Mouse (Mus musculus) embryonic facial prominence, embryonic 11.5 days (tissue): Measurements from ENCODE around the gene Pgbd5. TPM values are rescaled to one million over a fixed set of nuclear protein-coding genes. Genes with fewer than 3 reads are reported as not detected.

Source experiments
- ATAC-seq: fragments of 200-750 bp; cut with Nextera tagmentation; replicated peaks from 2 replicates; pipeline ENCODE4 v1.8.0; 2017; ENCODE audit warnings: low read depth; ENCODE audit not compliant: insufficient number of reproducible peaks, low FRiP score, low TSS enrichment
- DNase-seq: peaks from one replicate; pipeline ENCODE4 v3.0.0-alpha.2; 2015; ENCODE audit warnings: low spot score
- H3K27ac ChIP-seq: fragments of 300-500 bp; sonication (generic); replicated peaks from 2 replicates; pipeline ENCODE4 v1.5.1; 2014; ENCODE audit warnings: mild to moderate bottlenecking, low read depth, low read length, control low read depth
- H3K27me3 ChIP-seq: fragments of 300-500 bp; sonication (generic); 2 replicates; pipeline ENCODE4 v1.6.1; 2014; ENCODE audit warnings: mild to moderate bottlenecking, low read length, moderate library complexity, mixed read lengths; ENCODE audit not compliant: control insufficient read depth, insufficient read depth
- H3K36me3 ChIP-seq: fragments of 300-500 bp; sonication (generic); replicated peaks from 2 replicates; pipeline ENCODE4 v1.6.1; 2014; ENCODE audit warnings: low read depth, mild to moderate bottlenecking, low read length, moderate library complexity, mixed read lengths; ENCODE audit not compliant: control insufficient read depth, insufficient read depth
- H3K4me1 ChIP-seq: fragments of 300-500 bp; sonication (generic); 2 replicates; pipeline ENCODE4 v1.6.1; 2014; ENCODE audit warnings: low read length, mixed read lengths; ENCODE audit not compliant: control insufficient read depth, insufficient read depth
- H3K4me2 ChIP-seq: fragments of 300-500 bp; sonication (generic); 2 replicates; pipeline ENCODE4 v1.6.1; 2014; ENCODE audit warnings: low read depth, mild to moderate bottlenecking, control low read depth, low read length, moderate library complexity
- H3K4me3 ChIP-seq: fragments of 300-500 bp; sonication (generic); 2 replicates; pipeline ENCODE4 v1.5.1; 2014; ENCODE audit warnings: low read depth, low read length, control low read depth
- H3K9ac ChIP-seq: fragments of 300-500 bp; sonication (generic); replicated peaks from 2 replicates; pipeline ENCODE4 v1.6.1; 2014; ENCODE audit warnings: mild to moderate bottlenecking, control low read depth, low read length
- H3K9me3 ChIP-seq: fragments of 300-500 bp; sonication (generic); replicated peaks from 2 replicates; pipeline ENCODE4 v1.6.1; 2016; ENCODE audit warnings: mild to moderate bottlenecking, low read length, inconsistent platforms, mixed read lengths; ENCODE audit not compliant: control insufficient read depth
- WGBS: fragments of 180-500 bp; shearing (Covaris S2); extraction: QIAGEN DNeasy Blood & Tissue Kit; methylation state at CpG from one replicate; pipeline ENCODE4 v1.1.7; 2014; 5-methylcytosine and 5-hydroxymethylcytosine counted together
- polyA plus RNA-seq: library from polyadenylated mRNA; unstranded; fragments of >200 nt; fragmentation: Nextera tagmentation; extraction: Ambion mirVana; gene quantifications from 2 replicates; pipeline ENCODE4 v1.2.1, GENCODE M21; 2014

Pgbd5 gene
- polyA plus RNA-seq, 1 experiment from 2014 or later: 2.3 TPM

DNA sequence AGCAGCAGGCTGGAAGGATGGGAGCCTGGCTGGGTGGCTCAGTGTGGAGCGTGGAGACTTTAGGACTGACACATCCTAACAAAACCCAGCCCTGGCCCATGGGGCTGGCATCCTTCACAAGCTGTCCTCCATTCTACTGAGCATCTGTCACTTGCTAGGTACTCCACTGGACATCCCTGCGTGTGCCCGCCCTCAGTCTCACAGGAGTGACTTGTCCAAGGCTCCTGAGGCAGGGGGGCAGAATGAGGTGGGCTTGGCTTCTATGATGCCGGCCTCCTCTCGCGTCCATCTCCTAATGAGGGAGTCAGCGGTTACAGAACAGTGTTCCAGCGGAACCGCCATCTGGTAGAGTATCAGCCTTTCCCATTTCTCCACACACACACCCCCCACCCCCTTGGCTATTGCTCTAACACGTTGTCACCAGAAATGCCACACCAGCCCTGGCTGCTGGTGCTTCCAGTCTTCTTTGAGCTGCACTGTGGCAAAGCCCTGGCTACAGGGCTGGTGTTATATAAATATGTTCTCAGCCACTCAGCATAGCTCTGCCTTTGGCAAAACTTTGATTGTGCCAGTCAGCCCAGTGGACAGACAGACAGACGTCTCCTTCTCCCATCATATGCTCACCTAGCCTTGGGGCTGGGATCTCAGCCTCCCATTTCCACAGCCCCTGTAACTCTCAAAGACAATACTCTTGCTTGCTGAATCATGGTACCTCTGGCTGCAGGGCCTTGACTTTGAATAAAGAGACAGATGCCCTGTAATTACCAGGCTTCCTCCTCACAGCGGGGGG, 34.8 kb downstream of the Pgbd5 start:
- no peaks in the 10 kb centered on the region for H3K4me1 ChIP-seq
- no peaks in the 10 kb centered on the region for H3K36me3 ChIP-seq
- no peak overlapping the region for H3K4me3 ChIP-seq
- H3K9ac ChIP-seq: no peak overlapping the region; the same call in 1 of the 2 replicates
- H3K9me3 ChIP-seq: no peaks in the 10 kb centered on the region
- H3K27ac ChIP-seq: no peak overlapping the region
- no peak overlapping the region for H3K4me2 ChIP-seq
- ATAC-seq (no peak), DNase-seq (no peak)
- H3K27me3 ChIP-seq: no peaks in the 10 kb centered on the region
- 79% methylated on average over 11 of the region's 12 CpGs for WGBS

DNA sequence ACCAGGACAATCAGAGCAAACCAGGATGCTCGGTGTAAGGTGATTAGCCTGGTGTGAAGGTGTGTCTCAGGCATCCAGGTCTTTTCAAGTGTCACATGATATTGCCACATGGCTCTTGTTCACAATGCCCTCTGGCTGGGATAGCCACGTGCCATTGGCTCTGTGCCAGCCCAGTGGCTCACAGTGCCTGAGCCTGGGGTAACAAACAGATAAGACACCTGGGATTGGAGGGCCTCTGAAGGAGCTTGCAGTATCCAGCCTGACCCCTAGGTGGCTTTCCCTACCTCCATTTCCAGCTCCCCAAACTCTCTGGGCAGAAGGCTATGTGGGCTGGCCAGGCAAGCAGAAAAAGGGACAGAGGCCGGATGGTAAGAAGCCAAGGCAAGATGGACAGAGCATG, 35.6 kb downstream of the Pgbd5 start:
- H3K9ac ChIP-seq: no peak overlapping the region
- no peak overlapping the region for H3K27ac ChIP-seq
- ATAC-seq (no peak), DNase-seq (peak; percentile 61)
- H3K9me3 ChIP-seq: no peaks in the 10 kb centered on the region
- H3K27me3 ChIP-seq: no peaks in the 10 kb centered on the region
- H3K4me2 ChIP-seq: no peak overlapping the region
- 40% methylated on average over 3 of the region's 3 CpGs for WGBS
- H3K4me1 ChIP-seq: no peaks in the 10 kb centered on the region
- no peaks in the 10 kb centered on the region for H3K36me3 ChIP-seq
- H3K4me3 ChIP-seq: no peak overlapping the region

DNA sequence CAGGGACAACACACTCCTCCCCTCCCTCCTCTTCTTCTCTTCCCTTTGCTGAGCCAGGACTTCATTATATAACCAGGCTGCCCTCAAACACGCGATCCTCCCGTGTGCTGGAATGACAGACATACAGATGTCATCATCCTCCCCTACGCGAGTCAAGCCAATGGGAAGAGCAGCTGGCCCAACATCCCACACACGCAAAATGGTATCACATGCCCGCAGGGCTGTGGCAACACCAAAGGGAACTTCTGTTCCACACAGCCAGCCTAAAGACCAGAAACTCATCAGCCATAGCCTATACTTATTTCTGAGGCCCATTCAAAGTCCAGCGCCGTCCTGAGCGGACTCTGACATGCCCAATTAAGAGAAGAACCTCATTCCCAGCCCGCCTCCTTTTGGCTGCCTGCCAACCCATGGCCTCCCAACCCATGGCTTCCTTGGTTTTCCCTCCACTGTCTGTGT, 40.0 kb downstream of the Pgbd5 start:
- no peaks in the 10 kb centered on the region for H3K4me1 ChIP-seq
- no peak for ATAC-seq
- no peak overlapping the region for H3K4me2 ChIP-seq
- DNase-seq: no peak
- no peak overlapping the region for H3K4me3 ChIP-seq
- 87% methylated on average over 11 of the region's 11 CpGs for WGBS
- H3K27ac ChIP-seq: no peak overlapping the region
- no peaks in the 10 kb centered on the region for H3K9me3 ChIP-seq
- no peaks in the 10 kb centered on the region for H3K36me3 ChIP-seq
- no peak overlapping the region for H3K9ac ChIP-seq
- H3K27me3 ChIP-seq: no peaks in the 10 kb centered on the region

DNA sequence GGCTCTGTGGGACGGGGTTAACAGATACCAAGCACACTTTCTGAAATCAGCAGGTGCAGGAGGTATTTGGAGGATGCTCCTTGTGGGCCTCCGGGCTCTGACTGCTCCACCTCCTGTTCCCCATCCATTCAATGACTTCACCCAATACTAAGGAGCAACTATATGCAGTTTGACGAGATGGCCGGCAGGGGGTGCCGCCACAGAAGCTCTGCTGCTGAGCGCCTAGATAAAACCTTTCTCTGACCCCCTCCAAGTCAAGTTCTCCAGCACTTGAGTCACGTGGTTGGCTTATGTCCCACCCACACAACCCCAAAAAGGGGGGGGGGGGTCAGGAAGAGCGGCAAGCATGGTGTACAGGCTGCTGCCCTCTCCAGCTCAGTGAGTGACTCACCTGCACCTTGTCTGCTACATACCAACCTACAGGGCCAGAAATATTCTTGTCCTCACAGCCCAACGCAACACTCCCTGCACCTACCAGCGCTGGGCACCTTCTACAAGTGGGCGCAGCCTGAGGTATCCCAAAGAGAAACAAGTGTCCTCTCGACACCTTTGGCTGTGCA, 40.5 kb downstream of the Pgbd5 start:
- no peaks in the 10 kb centered on the region for H3K4me1 ChIP-seq
- H3K27me3 ChIP-seq: no peaks in the 10 kb centered on the region
- ATAC-seq (no peak), DNase-seq (peak; percentile 64)
- H3K4me3 ChIP-seq: no peak overlapping the region
- no peak overlapping the region for H3K27ac ChIP-seq
- H3K9ac ChIP-seq: no peak overlapping the region
- 27% methylated on average over 12 of the region's 12 CpGs for WGBS
- no peaks in the 10 kb centered on the region for H3K9me3 ChIP-seq
- no peak overlapping the region for H3K4me2 ChIP-seq
- H3K36me3 ChIP-seq: no peaks in the 10 kb centered on the region

DNA sequence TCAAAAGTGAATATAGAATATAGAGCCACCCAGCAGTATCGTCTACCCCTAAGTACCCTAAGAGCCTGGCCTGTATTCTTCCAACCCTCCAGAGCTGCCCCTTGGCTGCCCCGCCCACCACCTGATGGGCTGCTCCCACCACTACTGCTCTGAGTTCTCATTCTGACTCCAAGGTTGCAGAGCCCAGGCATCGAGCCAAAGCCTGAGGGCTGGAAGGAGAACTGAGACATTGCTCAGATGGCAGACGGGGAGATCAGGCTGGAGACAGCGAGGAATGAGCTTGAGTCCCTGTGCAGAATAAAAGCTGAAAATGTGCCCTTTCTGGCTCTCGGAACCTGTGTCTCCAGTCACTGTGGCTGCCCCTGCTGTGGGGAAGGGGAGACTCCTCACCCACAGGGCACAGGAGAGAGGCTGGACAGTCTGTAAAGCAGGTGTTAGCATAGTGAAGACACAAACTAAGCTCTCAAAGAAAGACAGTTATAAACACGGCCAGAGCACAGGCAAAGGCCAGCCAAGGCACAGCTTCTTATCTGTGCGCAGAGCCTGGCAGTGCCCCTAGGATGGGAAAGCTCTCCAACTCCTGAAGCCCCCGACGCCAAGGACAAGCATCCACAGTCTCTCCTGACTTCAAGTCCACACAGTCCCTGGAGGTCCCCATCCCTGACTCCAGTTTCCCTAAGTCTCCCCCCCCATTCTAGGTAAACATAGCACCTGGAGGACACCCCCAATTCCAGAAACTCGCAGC, 42.0 kb downstream of the Pgbd5 start:
- no peak overlapping the region for H3K4me3 ChIP-seq
- H3K36me3 ChIP-seq: no peaks in the 10 kb centered on the region
- H3K9me3 ChIP-seq: no peaks in the 10 kb centered on the region
- H3K4me2 ChIP-seq: no peak overlapping the region
- no peaks in the 10 kb centered on the region for H3K4me1 ChIP-seq
- no peak overlapping the region for H3K9ac ChIP-seq
- WGBS: 86% methylated on average over 11 of the region's 11 CpGs
- no peak for ATAC-seq
- no peak overlapping the region for H3K27ac ChIP-seq
- DNase-seq: no peak
- no peaks in the 10 kb centered on the region for H3K27me3 ChIP-seq

DNA sequence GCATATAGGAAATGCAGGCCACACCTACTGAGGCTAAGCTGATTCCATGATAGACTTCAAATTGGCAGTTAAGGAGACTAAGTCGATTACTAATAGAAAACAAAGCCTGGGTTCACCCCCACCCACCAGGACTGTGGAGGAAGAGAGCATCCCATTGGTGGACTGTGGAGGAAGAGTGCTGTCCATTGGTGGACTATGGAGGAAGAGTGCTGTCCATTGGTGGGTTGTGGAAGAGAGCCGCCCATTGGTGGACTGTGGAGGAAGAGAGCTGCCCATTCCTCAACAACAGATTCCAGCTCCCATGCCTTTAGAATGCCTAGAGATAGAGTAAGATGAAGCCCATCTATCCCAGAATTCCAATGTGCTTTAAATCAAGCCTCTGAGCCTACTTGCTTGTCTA, 42.9 kb downstream of the Pgbd5 start:
- Histone ChIP-seq H3K9ac (no peak overlapping the region), H3K27me3 (no peaks in the 10 kb centered on the region), H3K4me1 (no peaks in the 10 kb centered on the region), H3K9me3 (no peaks in the 10 kb centered on the region), H3K36me3 (no peaks in the 10 kb centered on the region), H3K27ac (no peak overlapping the region), H3K4me3 (no peak overlapping the region), H3K4me2 (no peak overlapping the region)
- DNase-seq: no peak
- no peak for ATAC-seq
- 82% methylated on average over 2 of the region's 2 CpGs for WGBS

DNA sequence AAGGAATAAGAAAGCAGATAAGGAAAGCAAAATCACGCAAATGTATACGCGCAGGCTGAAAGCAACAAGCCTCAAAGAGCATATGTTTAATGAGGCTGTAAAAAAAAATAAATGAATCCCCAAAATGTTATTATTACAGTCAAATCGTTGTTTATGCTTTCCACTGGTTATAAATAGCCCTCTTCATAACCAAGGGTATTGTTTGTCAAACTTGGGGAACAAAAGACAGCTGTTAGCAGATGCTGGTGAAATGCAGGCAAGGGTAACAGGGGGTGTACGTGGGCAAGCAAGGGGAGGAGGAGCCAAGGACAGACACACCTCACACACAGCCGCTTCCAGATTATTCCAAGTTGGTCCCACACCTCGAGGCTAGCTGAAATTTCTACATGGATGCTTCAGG, 44.1 kb downstream of the Pgbd5 start:
- Histone ChIP-seq H3K27ac (no peak overlapping the region), H3K4me2 (no peak overlapping the region), H3K9ac (no peak overlapping the region), H3K9me3 (no peaks in the 10 kb centered on the region), H3K4me1 (no peaks in the 10 kb centered on the region), H3K4me3 (no peak overlapping the region), H3K27me3 (no peaks in the 10 kb centered on the region), H3K36me3 (no peaks in the 10 kb centered on the region)
- ATAC-seq (no peak), DNase-seq (no peak)
- 81% methylated on average over 7 of the region's 7 CpGs for WGBS

DNA sequence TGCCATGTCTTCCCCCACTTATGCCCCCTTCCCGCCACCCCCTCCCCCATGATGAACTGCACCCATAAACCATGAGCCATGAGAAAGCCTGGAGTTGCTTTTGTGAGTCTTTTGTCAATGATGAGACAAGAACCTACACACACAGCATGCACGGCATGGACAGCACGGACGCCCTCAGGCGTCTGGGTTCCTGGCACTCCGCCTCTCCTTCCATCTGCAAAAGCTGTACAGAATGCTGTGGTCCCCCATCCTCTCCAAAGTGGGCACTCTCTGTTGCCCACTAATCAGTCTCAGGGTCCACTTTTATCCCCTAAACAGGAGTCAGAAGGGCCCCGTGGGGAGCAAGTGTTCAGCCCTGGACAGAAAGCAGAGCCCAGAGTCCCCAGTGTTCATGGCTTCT, 44.5 kb downstream of the Pgbd5 start:
- Histone ChIP-seq H3K9me3 (no peaks in the 10 kb centered on the region), H3K4me2 (no peak overlapping the region), H3K4me3 (no peak overlapping the region), H3K9ac (no peak overlapping the region), H3K36me3 (no peaks in the 10 kb centered on the region), H3K4me1 (no peaks in the 10 kb centered on the region), H3K27me3 (no peaks in the 10 kb centered on the region), H3K27ac (no peak overlapping the region)
- WGBS: 86% methylated on average over 7 of the region's 7 CpGs
- no peak for DNase-seq
- ATAC-seq: no peak
